Mouse (Mus musculus) midbrain, postnatal 0 days (tissue): Measurements from ENCODE around the gene Abhd4. TPM values are rescaled to one million over a fixed set of nuclear protein-coding genes. Genes with fewer than 3 reads are reported as not detected.

Experiments
- ATAC-seq: fragments of 200-750 bp; cut with Nextera tagmentation; 2 replicates; pipeline ENCODE4 v1.8.0; 2017; ENCODE audit warnings: moderate number of reproducible peaks, mild to moderate bottlenecking, moderate TSS enrichment, moderate library complexity; ENCODE audit not compliant: low FRiP score
- DNase-seq: peaks from one replicate; pipeline ENCODE4 v3.0.0-alpha.2; 2015; ENCODE audit warnings: low spot score
- H3K27ac ChIP-seq: fragments of 300-500 bp; sonication (generic); 2 replicates; pipeline ENCODE4 v1.5.1; 2014; ENCODE audit warnings: low read depth, mild to moderate bottlenecking, low read length, mixed read lengths
- H3K27me3 ChIP-seq: fragments of 300-500 bp; sonication (generic); 2 replicates; pipeline ENCODE4 v1.6.1; 2014; ENCODE audit warnings: low read length, control low read depth, mixed read lengths; ENCODE audit not compliant: insufficient read depth
- H3K36me3 ChIP-seq: fragments of 300-500 bp; sonication (generic); 2 replicates; pipeline ENCODE4 v1.6.1; 2014; ENCODE audit warnings: low read length, control low read depth, mixed read lengths; ENCODE audit not compliant: insufficient read depth
- H3K4me1 ChIP-seq: fragments of 300-500 bp; sonication (generic); 2 replicates; pipeline ENCODE4 v1.6.1; 2014; ENCODE audit warnings: mild to moderate bottlenecking, control low read depth, antibody characterized with exemption, low read length, mixed read lengths; ENCODE audit not compliant: insufficient read depth
- H3K4me2 ChIP-seq: fragments of 300-500 bp; sonication (generic); 2 replicates; pipeline ENCODE4 v1.6.1; 2014; ENCODE audit warnings: low read depth, mild to moderate bottlenecking, low read length, mixed read lengths; ENCODE audit not compliant: poor library complexity, severe bottlenecking
- H3K4me3 ChIP-seq: fragments of 300-500 bp; sonication (generic); 2 replicates; pipeline ENCODE4 v1.5.1; 2014; ENCODE audit warnings: low read depth, mild to moderate bottlenecking, low read length, moderate library complexity
- H3K9ac ChIP-seq: fragments of 300-500 bp; sonication (generic); replicated peaks from 2 replicates; pipeline ENCODE4 v1.6.1; 2014; ENCODE audit warnings: mild to moderate bottlenecking, low read length, moderate library complexity, mixed read lengths; ENCODE audit not compliant: poor library complexity, severe bottlenecking
- H3K9me3 ChIP-seq: fragments of 300-500 bp; sonication (generic); 2 replicates; pipeline ENCODE4 v1.6.1; 2016; ENCODE audit warnings: low read length, control low read depth
- CTCF ChIP-seq: IDR thresholded peaks from 2 replicates; pipeline ENCODE4 v1.5.1; 2016; ENCODE audit warnings: antibody characterized with exemption, mild to moderate bottlenecking
- WGBS: fragments of 180-500 bp; shearing (Covaris S2); extraction: QIAGEN DNeasy Blood & Tissue Kit; methylation state at CpG from one replicate; pipeline ENCODE4 v1.1.7; 2014; 5-methylcytosine and 5-hydroxymethylcytosine counted together
- polyA plus RNA-seq: library from polyadenylated mRNA; unstranded; fragments of >200 nt; fragmentation: Nextera tagmentation; extraction: Ambion mirVana; gene quantifications from 2 replicates; pipeline ENCODE4 v1.2.1, GENCODE M21; 2015
- total RNA-seq: library from RNA; depleted of rRNA; stranded (reverse); fragments of >200 nt; gene quantifications from 2 replicates; pipeline ENCODE4 v1.2.3, GENCODE M21; 2014

The Abhd4 gene
- total and polyA plus RNA-seq, 2 experiments from 2014 or later = 56.4 to 87.8 TPM

DNA sequence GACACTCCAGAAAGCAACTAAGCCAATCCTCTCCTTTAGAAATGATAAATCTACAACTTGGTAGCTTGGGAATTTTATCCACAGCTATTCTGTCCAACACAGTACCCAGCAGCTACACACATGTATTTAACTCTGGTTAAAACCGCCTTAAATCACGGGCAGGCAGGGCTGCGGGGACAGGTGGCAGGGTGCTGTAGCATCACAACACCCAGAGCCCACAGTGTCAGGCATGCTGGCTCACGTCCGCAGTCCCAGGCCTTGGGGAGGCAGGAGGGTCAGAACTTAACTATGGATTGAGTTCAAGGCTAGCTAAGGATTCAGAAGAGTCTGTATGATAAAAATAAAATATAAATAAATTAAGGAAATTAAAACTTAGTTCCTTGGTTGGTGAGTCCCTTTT is 17.1 kb upstream of the Abhd4 start:
- ATAC-seq = no peak
- TF ChIP-seq CTCF = no peak

GRCm38 (mm10) chr14:54239002-54239736 is 14.8 kb upstream of the Abhd4 start:
- Histone ChIP-seq H3K27me3 (no peaks in the 10 kb centered on the region), H3K4me2 (no peak overlapping the region), H3K36me3 (peaks cover 25% of the 10 kb centered on the region), H3K9ac (no peak overlapping the region), H3K27ac (no peak overlapping the region), H3K9me3 (no peaks in the 10 kb centered on the region), H3K4me3 (no peak overlapping the region), H3K4me1 (no peaks in the 10 kb centered on the region)
- peak; percentile 91 for TF ChIP-seq CTCF
- DNase-seq (peak; percentile 80), ATAC-seq (peak; percentile 24; the same call in 1 of the 2 replicates)
- WGBS = 18% methylated on average over 7 of the region's 7 CpGs

More for the DNA sequence above, 17.1 kb upstream of the Abhd4 start:
- 89% methylated on average over 5 of the region's 5 CpGs for WGBS
- DNase-seq = no peak
- H3K4me2 ChIP-seq = no peak overlapping the region
- no peaks in the 10 kb centered on the region for H3K27me3 ChIP-seq
- peaks cover 18% of the 10 kb centered on the region for H3K36me3 ChIP-seq
- no peak overlapping the region for H3K9ac ChIP-seq
- no peaks in the 10 kb centered on the region for H3K4me1 ChIP-seq
- H3K27ac ChIP-seq = no peak overlapping the region
- no peak overlapping the region for H3K4me3 ChIP-seq
- H3K9me3 ChIP-seq = no peaks in the 10 kb centered on the region

GRCm38 (mm10) chr14:54240542-54240941 is 13.4 kb upstream of the Abhd4 start:
- WGBS = 83% methylated on average over 5 of the region's 5 CpGs

GRCm38 (mm10) chr14:54244183-54244582 is 9.8 kb upstream of the Abhd4 start:
- Histone ChIP-seq H3K9me3 (no peaks in the 10 kb centered on the region), H3K4me1 (no peaks in the 10 kb centered on the region), H3K9ac (no peak overlapping the region), H3K36me3 (peaks cover 32% of the 10 kb centered on the region), H3K4me3 (no peak overlapping the region), H3K27ac (peak overlapping the region; percentile 38; the same call in 1 of the 2 replicates), H3K27me3 (no peaks in the 10 kb centered on the region), H3K4me2 (no peak overlapping the region)
- peak; percentile 45 for DNase-seq
- WGBS = 29% methylated on average over 3 of the region's 3 CpGs
- ATAC-seq = no peak; the same call in 1 of the 2 replicates
- no peak for TF ChIP-seq CTCF

More at GRCm38 (mm10) chr14:54240542-54240941, 13.4 kb upstream of the Abhd4 start:
- DNase-seq (no peak), ATAC-seq (no peak)
- H3K27me3 ChIP-seq = no peaks in the 10 kb centered on the region
- H3K27ac ChIP-seq = no peak overlapping the region
- no peak overlapping the region for H3K9ac ChIP-seq
- H3K4me1 ChIP-seq = no peaks in the 10 kb centered on the region
- no peak overlapping the region for H3K4me2 ChIP-seq
- no peak for TF ChIP-seq CTCF
- H3K9me3 ChIP-seq = no peaks in the 10 kb centered on the region
- H3K36me3 ChIP-seq = peaks cover 22% of the 10 kb centered on the region
- no peak overlapping the region for H3K4me3 ChIP-seq

- Histone ChIP-seq H3K27me3 (no peaks in the 10 kb centered on the region), H3K9me3 (no peaks in the 10 kb centered on the region), H3K36me3 (peaks cover 25% of the 10 kb centered on the region), H3K4me3 (no peak overlapping the region), H3K9ac (no peak overlapping the region), H3K27ac (no peak overlapping the region), H3K4me2 (no peak overlapping the region), H3K4me1 (no peaks in the 10 kb centered on the region)
- 96% methylated on average over 3 of the region's 3 CpGs for WGBS
- DNase-seq (no peak), ATAC-seq (no peak)
- no peak for TF ChIP-seq CTCF
These were observed 7.8 kb upstream of the Abhd4 start for GRCm38 (mm10) chr14:54246232-54246631.

DNA sequence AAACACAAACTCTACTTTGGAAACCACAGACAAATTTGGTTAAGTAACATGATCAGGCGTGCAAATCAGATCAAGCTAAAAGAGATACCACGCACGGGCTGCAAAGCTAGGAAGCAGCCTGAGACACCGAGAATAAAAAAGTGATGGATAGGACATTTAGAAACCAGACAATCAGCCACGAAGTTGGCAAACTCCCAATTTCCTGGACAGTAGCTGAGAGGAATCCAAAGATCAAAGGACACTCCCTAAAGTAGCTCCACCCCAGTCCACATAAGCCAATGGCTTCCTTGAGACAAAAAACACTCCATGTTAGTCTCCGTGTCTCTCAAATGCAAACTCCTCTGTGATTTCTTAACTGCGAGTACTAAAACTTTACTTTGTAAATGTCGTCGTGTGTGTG is 4.7 kb upstream of the Abhd4 start:
- H3K4me1 ChIP-seq = peaks cover 3% of the 10 kb centered on the region; the same call in 1 of the 2 replicates

More for the DNA sequence above, 4.7 kb upstream of the Abhd4 start:
- DNase-seq = no peak
- no peak for ATAC-seq
- H3K36me3 ChIP-seq = peaks cover 12% of the 10 kb centered on the region
- WGBS = 64% methylated on average over 9 of the region's 9 CpGs
- H3K4me3 ChIP-seq = no peak overlapping the region
- no peak overlapping the region for H3K4me2 ChIP-seq
- peak overlapping the region; percentile 4; the same call in 1 of the 2 replicates for H3K9ac ChIP-seq
- no peak overlapping the region for H3K27ac ChIP-seq
- no peaks in the 10 kb centered on the region for H3K27me3 ChIP-seq
- no peaks in the 10 kb centered on the region for H3K9me3 ChIP-seq
- no peak for TF ChIP-seq CTCF
